Mouse (Mus musculus) midbrain, embryonic 11.5 days (tissue): Measurements from ENCODE around the gene Kcne1l. TPM values are rescaled to one million over a fixed set of nuclear protein-coding genes. Genes with fewer than 3 reads are reported as not detected.
A peak's percentile ranks its signal among the peaks of the same experiment; 100 is the strongest.

Experiments used
- ATAC-seq: fragments of 200-750 bp; cut with Nextera tagmentation; 2 replicates; pipeline ENCODE4 v1.8.0; 2017; ENCODE audit warnings: moderate TSS enrichment, moderate library complexity; ENCODE audit not compliant: low FRiP score
- DNase-seq: peaks from one replicate; pipeline ENCODE4 v3.0.0; 2015; ENCODE audit warnings: low spot score; ENCODE audit errors: missing footprints
- H3K27ac ChIP-seq: fragments of 300-500 bp; sonication (generic); 2 replicates; pipeline ENCODE4 v1.5.1; 2014; ENCODE audit warnings: low read depth, low read length
- H3K27me3 ChIP-seq: fragments of 300-500 bp; sonication (generic); 2 replicates; pipeline ENCODE4 v1.6.1; 2014; ENCODE audit warnings: mild to moderate bottlenecking, low read length, moderate library complexity, mixed read lengths; ENCODE audit not compliant: control insufficient read depth, insufficient read depth
- H3K36me3 ChIP-seq: fragments of 300-500 bp; sonication (generic); 2 replicates; pipeline ENCODE4 v1.6.1; 2014; ENCODE audit warnings: mild to moderate bottlenecking, low read length, moderate library complexity, mixed read lengths; ENCODE audit not compliant: control insufficient read depth, insufficient read depth
- H3K4me1 ChIP-seq: fragments of 300-500 bp; sonication (generic); 2 replicates; pipeline ENCODE4 v1.6.1; 2014; ENCODE audit warnings: low read length; ENCODE audit not compliant: control insufficient read depth, insufficient read depth
- H3K4me2 ChIP-seq: fragments of 300-500 bp; sonication (generic); 2 replicates; pipeline ENCODE4 v1.6.1; 2014; ENCODE audit warnings: mild to moderate bottlenecking, moderate library complexity
- H3K4me3 ChIP-seq: fragments of 300-500 bp; sonication (generic); 2 replicates; pipeline ENCODE4 v1.5.1; 2014; ENCODE audit warnings: low read depth, low read length
- H3K9ac ChIP-seq: fragments of 300-500 bp; sonication (generic); 2 replicates; pipeline ENCODE4 v1.6.1; 2014; ENCODE audit warnings: low read length
- H3K9me3 ChIP-seq: fragments of 300-500 bp; sonication (generic); 2 replicates; pipeline ENCODE4 v1.6.1; 2016; ENCODE audit warnings: low read length; ENCODE audit not compliant: control insufficient read depth
- WGBS: fragments of 180-500 bp; shearing (Covaris S2); extraction: QIAGEN DNeasy Blood & Tissue Kit; methylation state at CpG from one replicate; pipeline ENCODE4 v1.1.7; 2014; 5-methylcytosine and 5-hydroxymethylcytosine counted together
- polyA plus RNA-seq: library from polyadenylated mRNA; unstranded; fragments of >200 nt; fragmentation: Nextera tagmentation; extraction: Ambion mirVana; gene quantifications from 2 replicates; pipeline ENCODE4 v1.2.1, GENCODE M21; 2014

The Kcne1l gene
- polyA plus RNA-seq, result 15.1 and 15.7 TPM in 2 replicates

DNA sequence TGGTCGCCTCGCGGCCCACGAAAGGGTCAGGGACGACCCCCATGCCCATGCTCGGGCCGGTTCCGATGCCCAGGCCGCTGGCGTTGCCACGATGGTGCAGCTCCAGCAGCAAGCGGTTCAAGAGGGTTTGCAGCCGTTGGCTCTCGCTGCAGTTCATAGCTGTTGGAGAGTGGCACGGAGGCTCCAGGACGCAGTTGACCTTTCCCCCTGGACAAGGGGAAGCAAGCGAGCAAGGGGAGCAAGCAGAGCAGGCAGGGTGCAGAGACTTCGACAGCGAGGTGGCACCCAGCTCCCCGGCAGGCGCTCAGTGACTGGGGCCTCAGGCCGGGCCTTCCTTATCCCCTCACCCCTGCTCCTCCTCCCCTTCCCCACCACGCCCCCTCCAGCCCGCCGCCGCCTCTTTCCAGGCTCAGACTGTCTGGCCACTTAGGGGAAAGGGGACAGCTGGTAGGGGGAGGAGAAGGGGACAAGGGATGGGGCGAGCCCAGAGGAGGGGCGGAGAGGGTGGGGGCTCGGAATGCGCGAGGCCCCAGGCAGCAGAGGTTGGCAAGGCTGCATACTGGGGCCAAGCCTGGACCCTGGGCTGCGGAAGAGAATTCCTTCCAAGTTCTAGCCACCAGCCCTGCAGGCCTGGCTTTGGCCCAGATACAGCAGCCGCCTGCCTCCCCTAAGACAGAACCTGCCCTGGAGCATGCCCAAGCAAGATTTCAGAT lies at the start of gene Kcne1l:
Gene Kcne1l, minus strand, starts transcription at position 426 of the 713 bp plus-strand sequence.
- no peak within 1 kb of the TSS for H3K27ac ChIP-seq

DNA sequence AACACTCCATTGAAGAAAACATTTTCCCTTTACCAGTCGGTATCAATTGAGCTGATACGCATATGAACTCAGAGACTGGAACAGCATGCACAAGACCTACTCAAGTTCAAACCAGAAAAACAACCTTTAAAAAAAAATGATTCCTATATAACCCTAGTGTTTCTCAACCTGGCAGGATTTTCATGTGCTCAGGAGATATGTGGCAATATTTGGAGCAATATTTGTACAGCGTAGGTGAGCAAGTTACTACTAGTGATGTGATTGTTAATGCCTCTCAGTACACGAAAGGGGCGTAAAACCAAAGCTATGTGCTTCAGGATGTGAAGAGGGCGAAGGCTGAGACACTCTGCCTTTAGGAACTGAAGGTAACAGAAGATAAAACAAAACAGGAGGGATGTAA lies 30.1 kb upstream of the Kcne1l start:
- ATAC-seq (no peak), DNase-seq (no peak)
- 94% methylated on average over 6 of the region's 6 CpGs for WGBS
- Histone ChIP-seq H3K9ac (no peak overlapping the region), H3K4me3 (no peak overlapping the region), H3K27ac (no peak overlapping the region), H3K4me2 (no peak overlapping the region), H3K4me1 (no peaks in the 10 kb centered on the region), H3K27me3 (no peaks in the 10 kb centered on the region), H3K36me3 (no peaks in the 10 kb centered on the region), H3K9me3 (no peaks in the 10 kb centered on the region)

More for the DNA sequence above, at the start of gene Kcne1l:
- DNase-seq (peak; percentile 90), ATAC-seq (peak; percentile 87)
- H3K4me3 ChIP-seq, result peak within 1 kb of the TSS; percentile 18
- H3K4me1 ChIP-seq, result no peaks in the 10 kb centered on the region
- peak within 1 kb of the TSS; percentile 49 for H3K9ac ChIP-seq
- H3K4me2 ChIP-seq, result peak within 1 kb of the TSS; percentile 44
- H3K27me3 ChIP-seq, result peaks cover 17% of the 10 kb centered on the region
- no peaks in the 10 kb centered on the region for H3K36me3 ChIP-seq
- H3K9me3 ChIP-seq, result no peaks in the 10 kb centered on the region
- 29% methylated on average over 27 of the region's 33 CpGs for WGBS

DNA sequence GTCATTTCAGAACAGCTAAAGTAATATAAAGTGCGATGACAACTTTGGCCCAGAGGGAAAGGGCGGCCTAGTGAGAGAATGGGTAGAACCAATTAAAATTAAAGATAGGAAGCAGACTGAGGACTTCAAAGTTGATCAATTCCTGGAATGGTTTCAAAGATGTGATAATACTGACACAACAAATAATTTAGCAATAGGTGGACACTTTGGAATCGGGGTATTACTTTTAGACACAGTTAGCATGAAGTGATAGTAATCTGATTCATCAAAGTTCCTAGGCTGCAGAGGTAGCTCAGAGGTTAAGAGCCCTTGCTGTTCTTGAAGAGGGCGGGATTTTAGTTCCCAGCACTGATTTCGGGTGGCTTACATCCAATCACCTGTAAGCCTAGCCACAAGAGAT lies 29.4 kb upstream of the Kcne1l start:
- no peak for ATAC-seq
- Histone ChIP-seq H3K36me3 (no peaks in the 10 kb centered on the region), H3K9ac (no peak overlapping the region), H3K4me2 (no peak overlapping the region), H3K27ac (no peak overlapping the region), H3K4me3 (no peak overlapping the region), H3K4me1 (no peaks in the 10 kb centered on the region), H3K9me3 (no peaks in the 10 kb centered on the region), H3K27me3 (no peaks in the 10 kb centered on the region)
- DNase-seq, result no peak
- WGBS, result 90% methylated on average over 5 of the region's 5 CpGs

DNA sequence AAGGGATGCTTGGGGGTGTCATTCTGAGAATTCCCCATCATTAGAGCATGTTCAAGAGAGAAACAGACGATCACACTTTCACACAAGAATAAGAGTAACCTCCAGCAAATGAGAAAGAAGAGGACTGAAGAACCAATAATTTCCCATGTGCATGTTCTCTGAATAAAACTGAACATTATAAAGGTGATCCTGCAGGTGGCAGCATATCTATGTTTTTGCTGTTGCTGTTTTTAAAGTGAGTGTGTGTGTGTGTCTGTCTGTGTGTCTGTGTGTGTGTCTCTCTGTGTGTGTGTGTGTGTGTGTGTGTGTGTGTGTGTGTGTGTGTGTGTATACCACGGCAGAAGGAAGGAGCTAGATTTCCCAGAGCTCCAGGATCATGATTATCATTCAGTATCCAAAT lies 19.7 kb upstream of the Kcne1l start:
- Histone ChIP-seq H3K9ac (no peak overlapping the region), H3K4me1 (no peaks in the 10 kb centered on the region), H3K27ac (no peak overlapping the region), H3K36me3 (no peaks in the 10 kb centered on the region), H3K27me3 (no peaks in the 10 kb centered on the region), H3K4me3 (no peak overlapping the region), H3K4me2 (no peak overlapping the region), H3K9me3 (no peaks in the 10 kb centered on the region)
- WGBS, result 84% methylated on average over 2 of the region's 2 CpGs
- no peak for ATAC-seq
- DNase-seq, result no peak

DNA sequence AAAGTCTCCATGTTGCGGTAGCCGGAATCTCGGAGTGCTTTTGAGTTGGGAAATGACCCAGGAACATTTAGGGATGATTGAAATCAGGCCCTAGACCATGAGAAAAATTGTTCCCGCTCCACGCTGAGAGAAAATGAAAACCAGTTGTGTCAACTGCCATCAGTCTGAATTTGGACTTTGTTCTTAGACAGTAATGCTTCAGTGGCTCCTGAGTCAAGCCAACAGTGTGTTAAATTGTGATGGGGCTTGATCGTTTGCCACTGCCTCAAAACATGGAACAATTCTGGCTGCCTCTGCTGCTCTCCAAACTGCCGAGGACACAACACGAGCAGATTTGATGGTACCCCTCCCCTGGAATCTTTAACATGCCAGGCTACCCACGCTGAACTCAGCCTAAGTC lies 10.0 kb upstream of the Kcne1l start:
- ATAC-seq, result no peak
- no peaks in the 10 kb centered on the region for H3K4me1 ChIP-seq
- H3K9me3 ChIP-seq, result no peaks in the 10 kb centered on the region
- H3K36me3 ChIP-seq, result no peaks in the 10 kb centered on the region
- no peak overlapping the region for H3K27ac ChIP-seq
- H3K9ac ChIP-seq, result no peak overlapping the region
- DNase-seq, result no peak
- H3K4me3 ChIP-seq, result no peak overlapping the region
- no peaks in the 10 kb centered on the region for H3K27me3 ChIP-seq
- WGBS, result 71% methylated on average over 9 of the region's 9 CpGs
- H3K4me2 ChIP-seq, result no peak overlapping the region

DNA sequence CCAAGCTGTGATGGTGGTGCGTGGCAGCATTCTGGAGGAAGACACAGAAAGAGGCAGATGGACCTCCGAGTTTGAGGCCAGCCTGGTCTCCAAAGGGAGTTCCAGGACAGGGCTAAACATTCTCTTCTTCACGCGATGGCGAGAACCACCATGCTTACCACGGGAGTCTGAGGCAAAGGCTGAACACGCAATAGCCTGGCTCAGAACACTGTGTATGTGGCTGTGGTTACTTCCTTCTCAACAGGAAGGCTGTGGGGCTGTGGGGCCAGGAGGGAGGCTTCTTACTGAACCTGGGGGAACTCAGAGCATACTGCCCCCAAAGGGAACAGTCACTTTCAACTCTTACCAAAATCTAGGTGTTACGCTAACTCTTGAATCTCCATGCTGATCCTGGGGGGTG lies 9.2 kb upstream of the Kcne1l start:
- H3K36me3 ChIP-seq, result no peaks in the 10 kb centered on the region
- no peak overlapping the region for H3K27ac ChIP-seq
- H3K4me2 ChIP-seq, result no peak overlapping the region
- WGBS, result 86% methylated on average over 8 of the region's 8 CpGs
- no peak overlapping the region for H3K9ac ChIP-seq
- no peaks in the 10 kb centered on the region for H3K9me3 ChIP-seq
- ATAC-seq (no peak), DNase-seq (no peak)
- H3K4me1 ChIP-seq, result no peaks in the 10 kb centered on the region
- H3K4me3 ChIP-seq, result no peak overlapping the region
- no peaks in the 10 kb centered on the region for H3K27me3 ChIP-seq

DNA sequence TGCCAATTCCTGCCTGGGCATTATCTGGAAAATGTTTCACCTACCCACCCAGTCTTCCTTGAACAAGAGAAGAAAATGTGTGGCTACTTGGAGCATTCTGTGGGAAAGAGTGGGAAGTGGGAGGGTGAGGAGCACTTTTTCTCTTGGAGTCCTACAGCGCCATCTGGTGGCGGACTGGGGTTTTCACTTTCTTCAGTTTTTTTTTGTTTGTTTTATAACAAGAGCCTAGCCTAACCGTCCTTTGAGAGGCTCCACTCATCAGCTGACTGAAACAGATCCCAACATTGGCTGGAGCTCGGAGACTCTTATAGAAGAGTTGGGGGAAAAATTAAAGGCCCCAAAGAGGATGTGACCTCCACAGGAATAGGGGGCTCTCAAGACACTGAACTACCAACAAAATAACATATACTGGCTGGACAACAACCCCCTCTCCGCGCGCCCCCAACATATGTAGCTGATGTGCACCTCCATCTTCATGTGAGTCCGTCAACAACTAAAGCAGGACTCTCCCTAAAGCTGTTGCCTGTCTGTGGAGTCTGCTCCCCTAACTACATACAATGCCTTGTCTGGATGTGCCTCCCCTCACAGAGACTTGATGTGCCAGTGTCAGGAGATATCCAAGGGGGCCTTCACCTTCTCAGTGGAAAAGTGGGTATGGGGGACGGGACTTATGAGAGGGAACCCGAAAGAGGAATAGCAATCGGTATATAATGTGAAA lies 8.4 kb upstream of the Kcne1l start:
- ATAC-seq (peak; percentile 46; the same call in 1 of the 2 replicates), DNase-seq (peak; percentile 95)
- H3K36me3 ChIP-seq, result no peaks in the 10 kb centered on the region
- H3K4me3 ChIP-seq, result no peak overlapping the region
- H3K4me1 ChIP-seq, result no peaks in the 10 kb centered on the region
- H3K4me2 ChIP-seq, result no peak overlapping the region
- no peak overlapping the region for H3K9ac ChIP-seq
- H3K27me3 ChIP-seq, result no peaks in the 10 kb centered on the region
- no peak overlapping the region for H3K27ac ChIP-seq
- H3K9me3 ChIP-seq, result no peaks in the 10 kb centered on the region
- WGBS, result 52% methylated on average over 11 of the region's 11 CpGs

DNA sequence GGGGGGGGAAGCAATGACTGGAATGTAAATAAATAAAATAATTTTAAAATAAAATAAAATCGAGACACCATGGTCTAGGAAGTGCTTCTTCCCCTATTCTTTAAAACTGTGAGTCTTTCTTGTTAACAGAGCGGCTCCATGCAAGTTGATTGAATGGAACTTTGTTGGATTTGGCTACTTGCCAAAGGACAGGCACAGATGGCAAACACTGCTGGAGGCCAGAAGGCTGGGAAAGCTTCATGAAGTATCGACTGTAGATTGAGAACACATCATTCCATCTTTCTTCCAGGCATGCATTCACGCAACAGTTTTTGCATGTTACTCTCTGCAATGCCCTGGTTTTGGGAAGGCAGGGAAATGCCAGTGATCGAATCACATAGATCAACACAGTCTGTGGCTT lies 4.3 kb upstream of the Kcne1l start:
- Histone ChIP-seq H3K4me2 (no peak overlapping the region), H3K4me1 (no peaks in the 10 kb centered on the region), H3K9ac (no peak overlapping the region), H3K4me3 (no peak overlapping the region), H3K27ac (no peak overlapping the region), H3K36me3 (no peaks in the 10 kb centered on the region), H3K27me3 (peaks cover 8% of the 10 kb centered on the region), H3K9me3 (no peaks in the 10 kb centered on the region)
- no peak for ATAC-seq
- WGBS, result 75% methylated on average over 5 of the region's 5 CpGs
- DNase-seq, result no peak
